In the genomic region with DNA sequence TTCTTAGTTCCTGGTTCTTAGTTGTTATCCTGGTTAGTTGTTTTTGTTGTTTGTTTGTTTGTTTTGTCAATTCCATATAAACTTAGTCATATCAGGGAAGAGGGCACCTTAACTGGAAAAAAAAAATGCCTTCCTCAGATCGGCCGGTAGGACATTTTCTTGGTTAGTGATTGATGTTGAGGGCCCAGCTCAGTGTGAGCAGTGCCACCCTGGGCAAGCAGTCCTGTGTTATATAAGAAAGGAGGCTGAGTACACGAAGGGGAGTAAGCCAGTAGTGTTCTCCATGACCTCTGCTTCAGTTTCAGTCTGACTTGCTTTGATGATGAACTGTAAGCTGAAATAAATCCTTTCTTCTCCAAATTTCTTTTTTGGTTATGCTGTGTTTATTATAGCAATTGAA, we compare ENCODE assay signal across 8 mouse cellular contexts. TPM values are rescaled to one million over a fixed set of nuclear protein-coding genes. Genes with fewer than 3 reads are reported as not detected.
"Had no signal": no experiment of that assay in that cellular context is flagged by ENCODE, and none has a peak within 500 bp of the region (broad histone marks: within the 10 kb centered on the region; RNA-seq: fewer than 3 reads in every experiment).

No protein-coding gene starts in this region.

- H3K27ac ChIP-seq: liver, embryonic 13.5 days had no signal

- DNase-seq: liver, embryonic 13.5 days; lung, adult 2 months; lung, postnatal 14 days; lung, postnatal 4 days; midbrain, embryonic 14.5 days; thymus, adult 18-20 months; thymus, postnatal 36 days had no signal

- H3K4me3 ChIP-seq: liver, embryonic 13.5 days had no signal

RNA-seq across cellular contexts. Expression of a gene that starts 56.2 kb away (rescaled TPM):
- total RNA-seq: liver, adult 2 months had no signal
